Mouse (Mus musculus) midbrain, postnatal 0 days (tissue): ENCODE measurements around the gene Tex38. TPM values are rescaled to one million over a fixed set of nuclear protein-coding genes. Genes with fewer than 3 reads are reported as not detected.

Experiments
- ATAC-seq: fragments of 200-750 bp; cut with Nextera tagmentation; 2 replicates; pipeline ENCODE4 v1.8.0; 2017; ENCODE audit warnings: moderate number of reproducible peaks, mild to moderate bottlenecking, moderate TSS enrichment, moderate library complexity; ENCODE audit not compliant: low FRiP score
- DNase-seq: peaks from one replicate; pipeline ENCODE4 v3.0.0-alpha.2; 2015; ENCODE audit warnings: low spot score
- H3K27ac ChIP-seq: fragments of 300-500 bp; sonication (generic); 2 replicates; pipeline ENCODE4 v1.5.1; 2014; ENCODE audit warnings: low read depth, mild to moderate bottlenecking, low read length, mixed read lengths
- H3K27me3 ChIP-seq: fragments of 300-500 bp; sonication (generic); 2 replicates; pipeline ENCODE4 v1.6.1; 2014; ENCODE audit warnings: low read length, control low read depth, mixed read lengths; ENCODE audit not compliant: insufficient read depth
- H3K36me3 ChIP-seq: fragments of 300-500 bp; sonication (generic); 2 replicates; pipeline ENCODE4 v1.6.1; 2014; ENCODE audit warnings: low read length, control low read depth, mixed read lengths; ENCODE audit not compliant: insufficient read depth
- H3K4me1 ChIP-seq: fragments of 300-500 bp; sonication (generic); 2 replicates; pipeline ENCODE4 v1.6.1; 2014; ENCODE audit warnings: mild to moderate bottlenecking, control low read depth, antibody characterized with exemption, low read length, mixed read lengths; ENCODE audit not compliant: insufficient read depth
- H3K4me2 ChIP-seq: fragments of 300-500 bp; sonication (generic); 2 replicates; pipeline ENCODE4 v1.6.1; 2014; ENCODE audit warnings: low read depth, mild to moderate bottlenecking, low read length, mixed read lengths; ENCODE audit not compliant: poor library complexity, severe bottlenecking
- H3K4me3 ChIP-seq: fragments of 300-500 bp; sonication (generic); 2 replicates; pipeline ENCODE4 v1.5.1; 2014; ENCODE audit warnings: low read depth, mild to moderate bottlenecking, low read length, moderate library complexity
- H3K9ac ChIP-seq: fragments of 300-500 bp; sonication (generic); replicated peaks from 2 replicates; pipeline ENCODE4 v1.6.1; 2014; ENCODE audit warnings: mild to moderate bottlenecking, low read length, moderate library complexity, mixed read lengths; ENCODE audit not compliant: poor library complexity, severe bottlenecking
- H3K9me3 ChIP-seq: fragments of 300-500 bp; sonication (generic); 2 replicates; pipeline ENCODE4 v1.6.1; 2016; ENCODE audit warnings: low read length, control low read depth
- CTCF ChIP-seq: IDR thresholded peaks from 2 replicates; pipeline ENCODE4 v1.5.1; 2016; ENCODE audit warnings: antibody characterized with exemption, mild to moderate bottlenecking
- WGBS: fragments of 180-500 bp; shearing (Covaris S2); extraction: QIAGEN DNeasy Blood & Tissue Kit; methylation state at CpG from one replicate; pipeline ENCODE4 v1.1.7; 2014; 5-methylcytosine and 5-hydroxymethylcytosine counted together
- polyA plus RNA-seq: library from polyadenylated mRNA; unstranded; fragments of >200 nt; fragmentation: Nextera tagmentation; extraction: Ambion mirVana; gene quantifications from 2 replicates; pipeline ENCODE4 v1.2.1, GENCODE M21; 2015
- total RNA-seq: library from RNA; depleted of rRNA; stranded (reverse); fragments of >200 nt; gene quantifications from 2 replicates; pipeline ENCODE4 v1.2.3, GENCODE M21; 2014

Gene Tex38
- total and polyA plus RNA-seq, 2 experiments from 2014 or later: 0.49 to 0.93 TPM

DNA sequence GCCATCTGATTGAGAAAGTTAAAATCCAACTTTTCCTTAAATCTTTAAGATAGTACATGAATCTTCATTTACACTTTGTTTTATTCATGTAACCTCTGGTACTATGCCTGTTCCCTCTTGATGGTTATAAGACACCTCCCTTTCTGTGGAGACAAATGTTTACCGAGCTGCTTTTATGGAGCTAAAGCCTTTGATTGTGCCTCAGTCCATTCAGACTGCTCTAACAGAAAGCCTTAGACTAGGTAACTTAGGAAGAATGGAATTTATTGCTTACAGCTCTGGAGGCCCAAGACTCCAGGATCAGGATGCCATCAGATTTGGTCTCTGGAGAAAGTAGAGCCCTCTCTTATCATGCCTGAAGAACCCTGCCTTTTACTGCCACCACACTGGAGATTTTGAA is 32.6 kb downstream of the Tex38 start:
- H3K4me3 ChIP-seq: no peak overlapping the region
- H3K9me3 ChIP-seq: no peaks in the 10 kb centered on the region
- H3K36me3 ChIP-seq: peaks cover 17% of the 10 kb centered on the region
- H3K4me2 ChIP-seq: no peak overlapping the region
- 74% methylated on average over 1 of the region's 1 CpGs for WGBS
- DNase-seq (no peak), ATAC-seq (no peak)
- H3K4me1 ChIP-seq: no peaks in the 10 kb centered on the region
- TF ChIP-seq CTCF: no peak
- H3K9ac ChIP-seq: no peak overlapping the region
- no peaks in the 10 kb centered on the region for H3K27me3 ChIP-seq
- H3K27ac ChIP-seq: no peak overlapping the region

DNA sequence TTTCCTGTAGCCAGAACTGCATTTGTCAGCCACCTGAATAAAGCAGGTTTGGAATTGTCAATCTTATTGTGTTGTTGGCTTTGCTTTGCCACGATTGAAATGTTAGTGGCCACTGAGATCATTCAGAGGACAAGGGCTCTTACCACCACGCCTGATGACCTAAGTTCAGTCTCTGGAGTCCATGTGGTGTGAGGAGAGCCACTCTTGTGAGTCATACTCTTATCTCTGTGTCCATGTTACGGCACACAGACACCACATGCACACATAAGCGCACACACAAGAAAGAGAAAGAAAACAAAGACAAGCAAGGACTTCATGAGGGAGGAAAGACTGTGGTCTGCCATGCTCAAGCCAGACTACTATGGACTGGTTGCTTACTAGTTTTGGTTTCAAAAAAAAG is 37.7 kb downstream of the Tex38 start:
- Histone ChIP-seq H3K9ac (no peak overlapping the region), H3K27me3 (no peaks in the 10 kb centered on the region), H3K9me3 (no peaks in the 10 kb centered on the region), H3K4me2 (no peak overlapping the region), H3K36me3 (peaks cover 32% of the 10 kb centered on the region), H3K4me1 (peaks cover 7% of the 10 kb centered on the region), H3K27ac (no peak overlapping the region), H3K4me3 (no peak overlapping the region)
- ATAC-seq (no peak), DNase-seq (no peak)
- 91% methylated on average over 4 of the region's 4 CpGs for WGBS
- TF ChIP-seq CTCF: no peak

DNA sequence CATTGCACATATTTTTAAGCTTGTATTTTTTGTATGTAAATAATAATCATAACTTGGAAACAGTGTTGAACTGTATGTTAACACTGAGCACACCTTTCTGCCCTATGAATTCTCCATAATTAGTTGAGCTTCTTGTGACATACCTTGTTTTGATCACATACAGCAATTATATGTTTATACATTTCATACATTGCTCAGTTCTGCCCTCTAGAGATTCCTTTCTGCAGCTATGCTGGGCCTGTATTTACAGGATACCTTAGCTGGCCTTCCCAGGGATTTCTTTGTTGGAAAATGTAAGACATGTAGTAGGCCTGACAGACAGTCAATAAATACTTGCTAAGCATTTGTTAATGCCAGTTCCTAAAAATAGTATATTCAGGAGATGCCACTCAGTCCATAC is 38.2 kb downstream of the Tex38 start:
- Histone ChIP-seq H3K36me3 (peaks cover 31% of the 10 kb centered on the region), H3K4me1 (peaks cover 7% of the 10 kb centered on the region), H3K27me3 (no peaks in the 10 kb centered on the region), H3K9ac (no peak overlapping the region), H3K27ac (no peak overlapping the region), H3K4me3 (no peak overlapping the region), H3K9me3 (no peaks in the 10 kb centered on the region), H3K4me2 (no peak overlapping the region)
- no peak for ATAC-seq
- no peak for DNase-seq
- TF ChIP-seq CTCF: peak; percentile 34

DNA sequence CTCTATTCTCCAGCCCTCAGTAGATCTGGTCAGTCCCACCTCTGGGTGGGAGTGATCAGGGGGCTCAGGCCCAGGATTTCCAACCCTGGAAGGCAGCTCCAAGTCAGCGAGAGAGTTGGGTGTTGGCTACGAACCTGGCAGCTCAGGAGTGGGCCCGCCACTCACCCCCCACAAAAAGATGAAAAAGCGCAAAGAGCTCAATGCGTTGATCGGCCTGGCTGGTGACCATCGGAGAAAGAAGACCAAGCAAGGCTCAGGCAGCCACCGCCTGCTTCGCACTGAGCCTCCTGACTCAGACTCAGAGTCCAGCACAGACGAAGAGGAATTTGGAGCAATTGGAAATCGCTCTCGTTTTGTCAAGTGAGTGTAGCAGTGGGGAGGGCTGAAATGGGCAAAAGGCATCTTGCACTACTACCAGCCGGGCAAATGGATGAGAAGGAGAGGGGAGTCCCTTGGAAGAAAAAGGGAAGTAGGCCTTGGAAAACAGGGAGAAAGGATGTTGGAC is 42.3 kb downstream of the Tex38 start:
- Histone ChIP-seq H3K4me3 (peak overlapping the region; percentile 78), H3K9ac (peak overlapping the region; percentile 74), H3K9me3 (no peaks in the 10 kb centered on the region), H3K27ac (no peak overlapping the region), H3K27me3 (no peaks in the 10 kb centered on the region), H3K4me2 (peak overlapping the region; percentile 76), H3K4me1 (peaks cover 7% of the 10 kb centered on the region), H3K36me3 (peaks cover 22% of the 10 kb centered on the region)
- ATAC-seq: no peak
- TF ChIP-seq CTCF: no peak
- DNase-seq: no peak
- WGBS: 47% methylated on average over 13 of the region's 13 CpGs

DNA sequence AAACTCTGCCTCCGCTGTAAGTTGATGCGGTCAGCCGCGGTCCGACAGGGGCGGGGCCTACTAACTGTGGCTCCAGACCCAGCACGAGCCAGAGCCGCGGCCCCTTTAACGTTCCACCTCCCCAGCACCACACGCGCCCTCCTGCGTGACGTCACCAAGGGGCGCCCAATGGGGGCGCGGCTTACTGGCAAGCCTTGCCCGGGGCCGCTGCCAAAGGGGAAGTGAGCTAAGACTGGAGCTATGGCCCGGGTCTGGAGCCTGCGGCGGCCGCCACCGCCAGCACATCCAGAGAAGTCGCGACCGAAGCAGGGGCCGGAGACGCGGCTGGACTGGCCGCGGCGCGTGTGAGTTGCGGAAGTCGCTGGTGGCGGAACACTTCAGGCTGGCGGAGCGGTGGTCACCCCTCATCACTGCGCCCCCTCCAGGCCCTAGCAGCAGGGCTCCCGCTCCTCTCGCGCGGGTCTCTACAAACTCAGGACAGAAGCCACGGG is 43.2 kb downstream of the Tex38 start, which contains the start of gene Efcab14:
TSS of gene Efcab14 (plus strand) at position 194 of the 491 bp plus-strand sequence.
- H3K27ac ChIP-seq: peak within 1 kb of the TSS; percentile 77
- peak; percentile 99 for ATAC-seq
- H3K9me3 ChIP-seq: no peaks in the 10 kb centered on the region
- peak; percentile 64 for TF ChIP-seq CTCF
- H3K4me1 ChIP-seq: peaks cover 7% of the 10 kb centered on the region
- H3K27me3 ChIP-seq: no peaks in the 10 kb centered on the region
- WGBS: 0% methylated on average over 44 of the region's 45 CpGs
- H3K36me3 ChIP-seq: peaks cover 17% of the 10 kb centered on the region
- DNase-seq: peak; percentile 98
- peak within 1 kb of the TSS; percentile 76 for H3K4me2 ChIP-seq
- peak within 1 kb of the TSS; percentile 78 for H3K4me3 ChIP-seq
- H3K9ac ChIP-seq: peak within 1 kb of the TSS; percentile 74

DNA sequence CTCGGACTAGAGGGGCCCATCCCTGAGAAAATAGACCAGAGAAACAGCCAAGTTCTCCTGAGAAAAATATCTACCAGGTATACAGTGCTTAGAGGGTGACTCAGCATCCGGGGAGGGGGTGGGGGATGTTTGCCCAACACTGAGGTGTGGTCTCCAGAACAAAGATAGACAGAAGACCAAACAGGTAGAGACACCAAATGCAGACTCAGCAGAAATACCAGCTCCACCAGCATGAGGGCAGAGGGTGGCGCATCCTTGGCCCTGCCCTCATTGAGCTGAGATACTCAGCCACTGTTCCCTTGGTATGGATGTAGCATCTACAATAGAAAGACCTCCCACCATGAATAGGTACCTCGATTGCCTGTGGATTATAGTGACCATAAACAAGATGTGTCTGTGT is 46.0 kb downstream of the Tex38 start:
- no peak for DNase-seq
- Histone ChIP-seq H3K9ac (no peak overlapping the region), H3K27ac (no peak overlapping the region), H3K4me3 (no peak overlapping the region), H3K4me1 (peaks cover 7% of the 10 kb centered on the region), H3K27me3 (no peaks in the 10 kb centered on the region), H3K9me3 (no peaks in the 10 kb centered on the region), H3K4me2 (no peak overlapping the region), H3K36me3 (no peaks in the 10 kb centered on the region)
- 70% methylated on average over 4 of the region's 4 CpGs for WGBS
- no peak for TF ChIP-seq CTCF
- ATAC-seq: no peak
